In the genomic region with DNA sequence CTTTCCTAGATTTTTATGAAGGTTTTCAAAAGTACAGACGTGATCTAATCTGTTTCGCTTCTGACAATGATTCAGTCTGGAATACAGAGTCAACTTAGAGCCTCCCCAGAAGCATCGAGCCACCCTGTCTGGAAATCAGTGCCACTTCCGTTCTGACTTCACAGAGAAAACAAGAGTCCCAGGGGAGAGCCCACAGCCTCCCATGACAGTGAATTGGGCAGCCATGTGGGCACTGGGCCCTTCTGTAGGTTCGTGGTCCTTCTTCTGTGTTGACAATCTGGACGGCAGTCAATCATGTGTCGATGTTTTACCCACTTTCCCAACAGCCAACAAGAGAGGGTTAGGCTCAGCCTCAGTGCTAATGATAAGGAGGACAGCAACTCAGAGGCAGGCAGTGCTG, we compare ENCODE assay signal across 17 mouse cellular contexts.
"Had no signal": no experiment of that assay in that cellular context is flagged by ENCODE, and none has a peak within 500 bp of the region (broad histone marks: within the 10 kb centered on the region; RNA-seq: fewer than 3 reads in every experiment).

No protein-coding gene starts in this region.

- H3K4me1 ChIP-seq: intestine, embryonic 15.5 days; limb, embryonic 13.5 days; liver, embryonic 15.5 days; megakaryocyte, embryonic 14.5 days; midbrain, embryonic 12.5 days had no signal

- H3K9me3 ChIP-seq: intestine, embryonic 15.5 days; limb, embryonic 13.5 days; liver, embryonic 15.5 days; midbrain, embryonic 12.5 days had no signal

- H3K9ac ChIP-seq: intestine, embryonic 15.5 days; limb, embryonic 13.5 days; liver, embryonic 15.5 days; lung, embryonic 14.5 days; midbrain, embryonic 12.5 days had no signal

- DNase-seq: kidney, adult 8-10 months; kidney, postnatal 36 days; layer of hippocampus, adult 9-11 months; lung, embryonic 14.5 days; lung, postnatal 14 days; right cerebral cortex, adult 18-20 months; right cerebral cortex, postnatal 25 days; thymus, postnatal 14 days had no signal

- H3K4me2 ChIP-seq: intestine, embryonic 15.5 days; limb, embryonic 13.5 days; liver, embryonic 15.5 days; lung, embryonic 14.5 days; midbrain, embryonic 12.5 days had no signal

- H3K4me3 ChIP-seq: intestine, embryonic 15.5 days; limb, embryonic 13.5 days; liver, embryonic 15.5 days; megakaryocyte, embryonic 14.5 days; midbrain, embryonic 12.5 days had no signal

- H3K27ac ChIP-seq: intestine, embryonic 15.5 days; kidney, postnatal 0 days; limb, embryonic 13.5 days; liver, embryonic 15.5 days; macrophage; midbrain, embryonic 12.5 days; stomach, postnatal 0 days had no signal

- H3K36me3 ChIP-seq: intestine, embryonic 15.5 days; limb, embryonic 13.5 days; liver, embryonic 15.5 days; midbrain, embryonic 12.5 days had no signal

- ATAC-seq: intestine, embryonic 15.5 days; midbrain, embryonic 16.5 days had no signal

- H3K27me3 ChIP-seq: intestine, embryonic 15.5 days; liver, embryonic 15.5 days; megakaryocyte, embryonic 14.5 days had no signal
